In the genomic region with DNA sequence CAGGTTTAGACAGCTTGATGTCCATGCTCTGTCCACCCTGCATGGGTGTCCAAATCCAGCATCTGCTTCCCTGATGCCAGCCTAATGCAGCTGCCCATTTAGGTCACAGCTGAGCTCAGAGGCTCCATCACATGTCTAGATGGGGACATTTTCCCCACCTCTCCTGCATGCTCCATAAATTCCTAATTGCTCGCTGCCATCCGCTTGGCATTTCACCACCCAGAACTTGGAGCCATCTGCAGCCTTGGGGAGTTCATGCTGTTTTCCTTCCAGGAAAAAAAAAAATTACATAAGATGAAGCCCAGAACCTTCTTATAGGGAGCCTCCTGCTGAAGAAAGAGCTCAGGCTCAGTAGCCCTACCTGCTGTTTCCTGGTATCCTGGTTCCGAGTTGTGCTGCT, we compare ENCODE assay signal across 13 mouse cellular contexts. TPM values are rescaled to one million over a fixed set of nuclear protein-coding genes. Genes with fewer than 3 reads are reported as not detected.
DNase-seq lines count a peak whose midpoint lies in the region; ATAC-seq lines count a peak whose summit lies in the region.
"Had no signal": no experiment of that assay in that cellular context is flagged by ENCODE, and none has a peak within 500 bp of the region (broad histone marks: within the 10 kb centered on the region; RNA-seq: fewer than 3 reads in every experiment).

No protein-coding gene starts in this region.

- H3K9ac ChIP-seq in forebrain, embryonic 12.5 days, result no peak overlapping the region
- peak overlapping the region; percentile 60 for H3K9ac ChIP-seq in liver, embryonic 13.5 days
- H3K9ac ChIP-seq: heart, embryonic 13.5 days; midbrain, embryonic 15.5 days had no signal

- no peaks in the 10 kb centered on the region for H3K9me3 ChIP-seq in forebrain, embryonic 10.5 days
- no peaks in the 10 kb centered on the region for H3K9me3 ChIP-seq in forebrain, embryonic 12.5 days
- H3K9me3 ChIP-seq in liver, embryonic 13.5 days (replicated peaks), result no peaks in the 10 kb centered on the region
- H3K9me3 ChIP-seq: heart, embryonic 13.5 days; midbrain, embryonic 15.5 days had no signal

- no peak overlapping the region for H3K4me3 ChIP-seq in forebrain, embryonic 10.5 days
- H3K4me3 ChIP-seq in forebrain, embryonic 12.5 days (replicated peaks), result no peak overlapping the region
- H3K4me3 ChIP-seq in liver, embryonic 13.5 days (replicated peaks), result no peak overlapping the region
- H3K4me3 ChIP-seq: heart, embryonic 13.5 days; midbrain, embryonic 15.5 days had no signal

- no peak for DNase-seq in forebrain, embryonic 10.5 days (ENCODE audit: extremely low spot score, low spot score)
- DNase-seq in left cerebral cortex, postnatal 14 days (ENCODE audit: low spot score in 2 of 2), result peak; percentile 45 to 60
- no peak for DNase-seq in left cerebral cortex, adult 18-20 months (ENCODE audit: low spot score in 2 of 2)
- DNase-seq in cerebellum, adult 9-10 months, result peak; percentile 85
- no peak for DNase-seq in liver, embryonic 13.5 days
- DNase-seq in spleen, postnatal 10 days (ENCODE audit: low spot score in 2 of 2), result no peak
- DNase-seq in frontal cortex, postnatal 36 days (ENCODE audit: low spot score in 2 of 2), result no peak
- DNase-seq: B cell, adult 2 months; lung, adult 2 months had no signal

- intact Hi-C loops in left cerebral cortex, postnatal 14 days (cut with DNase I), result no loop called here

- ATAC-seq in forebrain, embryonic 12.5 days (ENCODE audit: low FRiP score), result no peak
- no peak for ATAC-seq in liver, embryonic 13.5 days (ENCODE audit: low read depth)
- ATAC-seq: intestine, postnatal 0 days; midbrain, embryonic 15.5 days had no signal

- peaks cover 11% of the 10 kb centered on the region for H3K4me1 ChIP-seq in forebrain, embryonic 10.5 days
- H3K4me1 ChIP-seq in forebrain, embryonic 12.5 days, result peaks cover 9% of the 10 kb centered on the region; the same call in 1 of the 2 replicates
- H3K4me1 ChIP-seq in liver, embryonic 13.5 days (replicated peaks), result peaks cover 85% of the 10 kb centered on the region

- 0 out of 2 replicates have a peak overlapping the region, but pooled peaks have one; percentile 48 for H3K27ac ChIP-seq in forebrain, embryonic 10.5 days
- no peak overlapping the region for H3K27ac ChIP-seq in forebrain, embryonic 12.5 days
- H3K27ac ChIP-seq in liver, embryonic 13.5 days, result peak overlapping the region; percentile 92
- H3K27ac ChIP-seq: heart, embryonic 13.5 days; midbrain, embryonic 15.5 days had no signal

- no peaks in the 10 kb centered on the region for H3K36me3 ChIP-seq in forebrain, embryonic 10.5 days (replicated peaks)
- H3K36me3 ChIP-seq in forebrain, embryonic 12.5 days (replicated peaks), result no peaks in the 10 kb centered on the region
- H3K36me3 ChIP-seq in liver, embryonic 13.5 days, result peaks cover 55% of the 10 kb centered on the region
- H3K36me3 ChIP-seq: heart, embryonic 13.5 days; midbrain, embryonic 15.5 days had no signal

- WGBS in forebrain, embryonic 10.5 days, result 90% methylated on average over 3 of the region's 3 CpGs
- 83% methylated on average over 3 of the region's 3 CpGs for WGBS in forebrain, embryonic 12.5 days
- 81% methylated on average over 3 of the region's 3 CpGs for WGBS in liver, embryonic 13.5 days (ENCODE audit: insufficient replicate concordance)

- H3K4me2 ChIP-seq in forebrain, embryonic 12.5 days, result no peak overlapping the region
- H3K4me2 ChIP-seq in liver, embryonic 13.5 days, result peak overlapping the region; percentile 52
- H3K4me2 ChIP-seq: heart, embryonic 13.5 days; midbrain, embryonic 15.5 days had no signal

- H3K27me3 ChIP-seq in forebrain, embryonic 10.5 days (ENCODE audit: poor library complexity, severe bottlenecking), result no peaks in the 10 kb centered on the region
- H3K27me3 ChIP-seq in forebrain, embryonic 12.5 days, result no peaks in the 10 kb centered on the region
- no peaks in the 10 kb centered on the region for H3K27me3 ChIP-seq in liver, embryonic 13.5 days
- H3K27me3 ChIP-seq: heart, embryonic 13.5 days; midbrain, embryonic 15.5 days had no signal

RNA-seq across cellular contexts. Expression of gene Mgll, which starts 17.6 kb away (rescaled TPM):
- 5.8 and 7.4 TPM in 2 replicates for polyA plus RNA-seq in forebrain, embryonic 10.5 days (2016; fragmentation: Nextera tagmentation; extraction: Ambion mirVana)
- 3.5 and 5.5 TPM in 2 replicates for polyA plus RNA-seq in forebrain, embryonic 12.5 days (2016; fragmentation: Nextera tagmentation; extraction: Ambion mirVana)
- total RNA-seq in left cerebral cortex, postnatal 14 days (2021), result 100 to 1,000 TPM; 152 to 153 TPM
- total RNA-seq in left cerebral cortex, adult 18-20 months (2021), result 100 to 1,000 TPM; 162 to 172 TPM
- 66.8 and 68.8 TPM in 2 replicates for polyA plus RNA-seq in liver, embryonic 13.5 days (2015; fragmentation: Nextera tagmentation; extraction: Ambion mirVana)

Comparison
In these comparisons a context has a peak if more than half of its experiments do, and no peak if none do; other contexts are left out.
1. DNase-seq: peak in left cerebral cortex, postnatal 14 days (2 of 2) and cerebellum, adult 9-10 months (single experiment); none in forebrain, embryonic 10.5 days (single experiment), left cerebral cortex, adult 18-20 months (0 of 2), liver, embryonic 13.5 days (single experiment), spleen, postnatal 10 days (0 of 2) and frontal cortex, postnatal 36 days (0 of 2).